Mouse (Mus musculus) retina, postnatal 7 days (tissue): ENCODE results near the gene Gm30302.
"Not testable (repeated sequence)": the region's sequence is repeated elsewhere in the genome, so short reads cannot be mapped to it uniquely, and the experiment has no call there.

Experiments
- DNase-seq: peaks from one replicate; pipeline ENCODE4 v3.0.0-alpha.2; 2012; ENCODE audit warnings: low read depth, low spot score

Gene Gm30302

GRCm38 (mm10) chr13:49798901-49799300, at the start of gene Gm30302:
TSS of gene Gm30302 (minus strand) at chr13:49799001.
- DNase-seq: no peak

- no peak for DNase-seq
These were observed 48.0 kb upstream of the Gm30302 start for GRCm38 (mm10) chr13:49846751-49847150.

- DNase-seq: no peak
These were observed 47.3 kb upstream of the Gm30302 start for GRCm38 (mm10) chr13:49846141-49846540.

- DNase-seq: no peak
These were observed 46.9 kb upstream of the Gm30302 start for GRCm38 (mm10) chr13:49845663-49846062.

- no peak for DNase-seq
These were observed 45.3 kb upstream of the Gm30302 start for GRCm38 (mm10) chr13:49844071-49844470.

GRCm38 (mm10) chr13:49841186-49841585, 42.4 kb upstream of the Gm30302 start:
- no peak for DNase-seq

GRCm38 (mm10) chr13:49830355-49830754, 31.6 kb upstream of the Gm30302 start:
- DNase-seq: no peak

GRCm38 (mm10) chr13:49825300-49825699, 26.5 kb upstream of the Gm30302 start:
- DNase-seq: no peak

GRCm38 (mm10) chr13:49814958-49815357, 16.2 kb upstream of the Gm30302 start:
- DNase-seq: no peak

GRCm38 (mm10) chr13:49814420-49814819, 15.6 kb upstream of the Gm30302 start:
- no peak for DNase-seq

GRCm38 (mm10) chr13:49807146-49807545, 8.3 kb upstream of the Gm30302 start:
- no peak for DNase-seq

GRCm38 (mm10) chr13:49788563-49789393, 10.0 kb downstream of the Gm30302 start:
- DNase-seq: no peak

- no peak for DNase-seq
These were observed 14.9 kb downstream of the Gm30302 start for GRCm38 (mm10) chr13:49783899-49784298.

- not testable (repeated sequence) for DNase-seq
These were observed 27.3 kb downstream of the Gm30302 start for GRCm38 (mm10) chr13:49771536-49771935.

GRCm38 (mm10) chr13:49769111-49769510, 29.7 kb downstream of the Gm30302 start:
- no peak for DNase-seq

- no peak for DNase-seq
These were observed 30.8 kb downstream of the Gm30302 start for GRCm38 (mm10) chr13:49768048-49768447.

GRCm38 (mm10) chr13:49766269-49766668, 32.5 kb downstream of the Gm30302 start:
- DNase-seq: no peak

- no peak for DNase-seq
These were observed 33.5 kb downstream of the Gm30302 start for GRCm38 (mm10) chr13:49765306-49765705.

GRCm38 (mm10) chr13:49762208-49762607, 36.6 kb downstream of the Gm30302 start:
- DNase-seq: no peak

- no peak for DNase-seq
These were observed 38.1 kb downstream of the Gm30302 start for GRCm38 (mm10) chr13:49760675-49761074.

- no peak for DNase-seq
These were observed 40.8 kb downstream of the Gm30302 start for GRCm38 (mm10) chr13:49757966-49758365.

- no peak for DNase-seq
These were observed 42.2 kb downstream of the Gm30302 start for GRCm38 (mm10) chr13:49756591-49756990.

GRCm38 (mm10) chr13:49741285-49742040, 57.3 kb downstream of the Gm30302 start:
- no peak for DNase-seq
